Mouse (Mus musculus) NIH3T3 (cell line): ENCODE data around the gene Glra1.
"Not testable (repeated sequence)": the region's sequence is repeated elsewhere in the genome, so short reads cannot be mapped to it uniquely, and the experiment has no call there.

ENCODE experiments used
- DNase-seq: peaks from one replicate; pipeline ENCODE4 v3.0.0-alpha.2; 2012; ENCODE audit warnings: low read depth

Glra1 gene

GRCm38 (mm10) chr11:55607808-55608523, at the start of gene Glra1:
Glra1 (minus strand) TSS chr11:55608198.
- DNase-seq, result peak; percentile 78

DNA sequence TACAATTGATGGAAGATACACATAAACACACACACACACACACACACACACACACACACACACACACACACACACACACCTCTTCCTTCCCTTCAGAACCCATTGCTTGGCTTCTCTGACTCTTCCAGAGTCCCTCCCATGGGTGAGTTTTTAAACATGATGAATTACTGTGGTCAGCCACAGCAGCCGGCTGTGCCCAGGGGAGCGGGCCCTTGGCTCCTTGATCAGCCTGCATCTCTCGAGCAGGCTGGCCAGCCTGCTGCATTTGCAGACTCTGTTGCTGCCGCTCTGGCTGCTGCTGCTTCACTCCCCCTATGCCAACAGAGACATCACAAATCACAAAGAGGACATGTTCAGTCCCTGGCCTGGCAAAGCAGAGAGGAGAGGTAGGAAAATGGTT, 29.0 kb upstream of the Glra1 start:
- peak; percentile 54 for DNase-seq

- DNase-seq, result no peak
Measured at GRCm38 (mm10) chr11:55633901-55634300, 25.9 kb upstream of the Glra1 start.

- DNase-seq, result not testable (repeated sequence)
Measured at GRCm38 (mm10) chr11:55614631-55615030, 6.6 kb upstream of the Glra1 start.

- DNase-seq, result no peak
Measured at GRCm38 (mm10) chr11:55608524-55608920, 524 bp upstream of the Glra1 start.

DNA sequence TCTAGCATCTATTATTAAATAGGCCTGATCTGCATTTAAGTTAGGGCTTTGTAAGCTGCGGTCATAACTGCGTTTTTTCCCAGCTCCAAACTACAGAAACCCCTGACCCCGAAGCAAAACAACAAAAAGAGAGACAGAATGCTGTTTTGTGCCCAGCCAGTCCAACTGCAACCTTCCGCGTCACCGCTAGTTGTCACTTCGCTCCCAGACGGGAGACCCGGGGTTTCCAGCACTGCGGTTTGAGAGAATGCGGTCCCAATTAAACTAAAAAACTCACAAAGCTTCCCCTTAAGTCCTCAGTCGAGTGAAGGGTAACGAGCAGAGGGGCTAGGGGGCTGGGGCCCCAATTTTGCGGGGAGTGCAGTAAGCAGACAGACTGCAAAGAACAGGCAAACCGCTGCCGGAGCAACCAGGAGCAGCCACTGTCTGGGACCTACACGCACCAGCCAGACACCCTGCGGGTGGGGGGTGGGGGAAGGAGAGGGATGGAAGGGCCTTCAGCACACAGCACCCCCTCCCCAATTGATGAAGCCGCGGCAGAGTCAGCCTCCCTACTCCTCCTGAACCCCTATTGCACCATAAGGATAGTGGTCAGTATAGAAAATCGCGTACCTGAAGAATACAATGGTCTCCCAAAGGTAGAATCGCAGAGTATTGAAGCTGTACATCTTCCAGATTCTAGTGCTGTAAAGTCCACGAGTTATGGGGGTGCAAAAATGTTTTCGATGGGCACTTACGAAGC, 761 bp downstream of the Glra1 start:
- DNase-seq, result no peak

DNA sequence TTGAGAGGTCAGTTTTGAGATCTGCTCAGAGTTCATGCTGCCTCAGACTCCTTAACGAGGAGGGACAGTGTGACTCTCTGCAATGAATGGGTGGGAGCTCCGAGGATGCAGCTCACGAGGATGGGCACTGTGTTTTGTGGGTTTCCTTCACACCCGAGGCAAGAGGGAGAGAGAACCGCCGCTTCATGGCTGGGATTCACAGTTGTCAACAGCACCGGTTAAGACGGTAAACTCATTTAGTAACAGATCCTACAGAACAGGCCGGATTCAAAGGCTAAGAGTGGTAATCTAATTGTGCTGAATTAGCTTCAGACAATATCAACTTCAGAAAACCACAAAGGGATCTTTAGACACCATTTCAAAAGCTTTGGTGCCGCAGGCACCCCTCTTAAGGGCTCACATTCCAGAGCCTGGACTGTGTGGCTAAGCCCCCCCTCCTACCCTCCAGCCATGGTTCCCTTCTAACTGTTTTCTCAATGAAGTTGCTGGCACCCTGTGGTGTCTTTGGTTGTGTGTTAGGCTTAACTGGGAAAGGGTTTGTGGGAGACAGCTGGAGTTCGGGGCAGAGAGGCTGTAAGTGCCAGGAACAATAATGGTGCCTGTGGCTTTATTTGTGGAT, 6.4 kb downstream of the Glra1 start:
- no peak for DNase-seq

- no peak for DNase-seq
Measured at GRCm38 (mm10) chr11:55595726-55596125, 12.3 kb downstream of the Glra1 start.

DNA sequence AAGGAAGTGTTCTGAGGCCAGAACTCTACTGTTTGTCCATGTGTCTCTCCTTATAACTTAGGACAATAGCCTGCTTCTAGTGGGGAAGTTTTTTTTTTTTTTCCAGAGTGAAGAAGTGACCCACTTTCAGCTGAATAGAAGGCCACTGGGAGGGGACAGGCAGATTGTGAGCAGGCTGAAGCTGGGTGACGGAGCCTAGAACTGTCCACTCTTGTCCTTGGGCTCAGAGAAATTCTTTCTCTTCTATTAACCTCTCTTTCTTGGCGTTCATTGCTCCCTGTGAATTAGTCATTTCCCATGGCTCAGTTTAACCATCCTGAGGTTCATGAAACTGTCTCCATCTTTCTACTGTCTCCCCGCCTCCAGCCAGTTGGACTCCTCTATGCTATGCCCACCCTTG, 13.6 kb downstream of the Glra1 start:
- no peak for DNase-seq

DNA sequence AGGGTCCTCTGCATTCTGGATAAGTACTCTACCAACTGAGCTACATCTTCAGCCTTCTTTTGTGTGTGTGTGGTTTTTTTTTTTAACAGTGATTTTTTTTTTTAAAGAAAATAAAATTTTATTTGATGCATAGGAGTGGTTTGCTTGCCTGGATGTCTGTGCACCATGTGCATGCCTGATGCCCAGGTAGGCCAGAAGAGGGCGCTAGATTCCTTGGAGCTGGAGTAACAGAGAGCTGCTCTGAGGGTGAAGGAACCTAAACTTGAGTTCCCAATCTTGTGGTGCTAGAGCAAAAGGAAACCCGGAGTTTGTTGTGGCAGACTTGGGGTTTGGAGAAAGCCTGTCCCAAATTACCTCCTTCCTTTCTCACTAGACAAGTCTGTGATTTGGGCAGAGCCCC, 16.8 kb downstream of the Glra1 start:
- DNase-seq, result no peak

DNA sequence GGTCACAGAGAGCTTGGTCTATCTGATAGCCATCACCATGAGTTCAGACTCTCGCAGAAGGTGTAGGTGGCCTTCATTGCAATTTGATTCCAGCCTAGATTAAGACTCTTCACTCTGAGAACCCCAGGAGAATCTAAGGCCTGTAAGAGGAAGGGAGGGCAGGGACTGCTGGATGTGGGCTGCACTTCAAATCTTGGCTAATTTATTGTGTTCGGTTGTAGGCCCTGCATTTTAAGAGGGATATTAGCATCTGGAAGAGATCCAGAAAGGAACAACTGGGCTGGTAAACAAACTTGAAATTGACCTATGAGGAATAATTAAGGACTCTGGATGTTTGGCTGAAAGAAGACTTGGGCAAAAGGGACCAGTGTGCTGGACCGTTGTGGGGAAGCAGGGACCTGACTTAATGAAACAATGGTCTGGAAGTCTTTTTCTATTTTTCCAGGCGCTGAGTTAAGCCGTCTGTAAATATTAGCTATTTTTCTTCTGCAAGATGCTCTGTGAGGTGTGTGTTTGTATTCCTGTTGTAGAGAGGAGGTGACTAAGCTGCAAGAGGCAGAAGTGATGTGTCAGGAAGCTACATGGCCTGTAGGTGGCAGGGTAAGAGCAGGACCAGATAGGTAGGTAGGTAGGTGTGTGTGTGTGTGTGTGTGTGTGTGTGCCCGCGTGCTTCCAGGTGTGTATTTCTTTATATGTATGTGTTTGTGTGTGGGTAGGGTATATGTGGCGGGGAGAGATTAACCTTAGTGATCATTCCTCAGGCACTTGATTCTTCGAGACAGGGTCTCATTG, 18.4 kb downstream of the Glra1 start:
- no peak for DNase-seq

- peak; percentile 92 for DNase-seq
Measured at GRCm38 (mm10) chr11:55574397-55574796, 33.6 kb downstream of the Glra1 start.

- DNase-seq, result peak; percentile 65
Measured at GRCm38 (mm10) chr11:55571144-55571543, 36.9 kb downstream of the Glra1 start.

DNA sequence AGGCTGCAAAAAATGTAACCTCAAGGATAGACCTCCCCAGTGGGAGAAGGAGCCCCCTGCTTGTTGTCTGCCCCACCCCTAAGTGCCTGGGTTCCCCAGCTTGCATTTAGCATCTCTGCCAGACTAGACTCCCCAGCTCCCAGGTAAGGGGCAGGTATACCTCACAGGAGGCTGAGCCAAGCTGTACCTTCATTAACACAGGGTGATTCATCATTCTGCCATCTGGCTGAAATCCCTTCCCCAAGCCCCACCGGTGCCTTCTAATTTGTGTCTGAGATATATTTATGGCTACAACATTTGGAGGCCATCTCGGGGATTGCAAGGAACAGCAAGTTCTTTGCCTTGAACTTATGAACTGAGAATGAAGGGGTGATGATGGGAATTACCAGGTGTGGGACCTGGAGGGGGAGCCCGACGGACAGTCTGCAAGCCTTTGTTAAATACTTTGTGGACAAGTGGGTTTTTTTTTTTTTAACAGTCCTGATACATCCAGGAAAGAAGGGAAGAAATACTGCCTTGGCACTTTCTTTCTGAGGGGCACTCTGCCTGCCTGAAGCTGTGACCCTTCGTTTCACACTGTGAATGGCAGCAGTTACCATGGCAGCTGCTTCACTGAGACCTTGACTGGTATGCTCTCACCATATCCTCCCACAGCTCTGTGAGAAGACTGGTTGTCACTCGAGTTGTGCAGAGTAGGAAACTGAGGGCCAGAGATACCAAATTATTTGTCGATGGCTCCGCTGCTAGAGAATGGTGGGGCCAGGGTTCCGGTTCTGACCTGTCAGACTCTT, 41.5 kb downstream of the Glra1 start:
- no peak for DNase-seq

- DNase-seq, result no peak
Measured at GRCm38 (mm10) chr11:55545690-55546089, 62.3 kb downstream of the Glra1 start.

- no peak for DNase-seq
Measured at GRCm38 (mm10) chr11:55542671-55543070, 65.3 kb downstream of the Glra1 start.

DNA sequence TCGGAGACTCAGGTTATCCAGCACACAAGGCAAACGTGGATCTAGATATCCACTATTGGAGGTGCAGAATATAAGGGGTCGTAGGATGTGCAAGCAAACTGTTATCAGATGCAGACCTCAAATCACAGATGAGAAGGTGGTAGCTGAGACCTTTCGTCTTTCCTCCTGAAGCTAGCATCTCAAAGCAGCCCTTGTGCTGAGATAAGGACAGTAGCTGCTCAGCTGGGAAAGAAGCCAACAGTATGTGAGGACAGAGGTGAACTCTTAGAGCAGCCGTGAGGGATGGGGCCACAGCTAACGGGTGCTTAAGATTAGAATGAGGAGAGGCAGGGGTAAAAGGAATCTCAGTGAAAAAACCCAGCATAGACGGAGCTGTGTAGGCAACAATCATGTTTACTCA, 65.9 kb downstream of the Glra1 start:
- no peak for DNase-seq

GRCm38 (mm10) chr11:55534766-55535165, 73.2 kb downstream of the Glra1 start:
- no peak for DNase-seq

DNA sequence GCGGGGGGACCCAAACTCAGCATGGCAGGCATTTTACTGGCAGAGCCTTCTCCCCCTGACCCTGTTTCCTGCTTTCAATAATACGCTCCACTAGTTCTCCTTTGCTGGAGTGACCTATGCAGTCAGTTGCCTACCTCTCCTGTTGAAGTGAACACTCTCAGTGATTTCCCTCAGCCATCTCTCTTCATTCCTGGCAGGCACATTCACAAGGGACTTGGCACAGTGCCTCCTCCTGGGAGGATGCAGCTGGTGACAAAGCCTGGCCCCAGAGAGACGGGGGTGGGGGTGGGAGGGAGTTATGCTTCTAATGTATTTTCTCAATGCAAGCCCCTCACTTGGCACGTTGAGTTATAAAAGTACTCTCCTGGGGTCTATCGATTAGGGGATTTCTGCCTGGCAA, 74.6 kb downstream of the Glra1 start:
- DNase-seq, result peak; percentile 19

DNA sequence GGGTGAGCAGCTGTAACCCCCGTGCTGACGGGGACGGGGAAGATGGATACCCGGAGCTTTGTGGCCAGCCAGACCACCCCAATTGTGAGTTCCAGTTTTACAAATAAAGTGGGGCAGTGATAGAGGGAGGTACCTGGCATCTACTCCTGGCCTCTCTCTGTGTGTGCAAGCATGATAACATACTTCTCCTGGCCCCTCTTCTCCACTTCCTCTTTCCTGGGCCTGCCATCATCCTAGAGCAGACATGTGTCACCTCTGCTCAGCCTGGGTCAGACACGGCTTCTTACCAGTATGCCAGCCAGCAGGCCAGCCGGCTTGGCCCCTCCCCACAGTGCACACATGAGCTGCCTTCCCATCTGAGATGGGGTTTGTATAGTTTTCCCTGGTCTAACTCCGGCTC, 77.3 kb downstream of the Glra1 start:
- DNase-seq, result no peak
